Mouse (Mus musculus) kidney, adult 2 months (tissue): ENCODE data around the gene Mdga2.

Experiments used
- CTCF ChIP-seq: fragments of 200-500 bp; conservative IDR thresholded peaks from 2 replicates; pipeline ENCODE4 v1.5.1; 2011; ENCODE audit warnings: low read depth, mild to moderate bottlenecking, control low read depth, low read length, moderate library complexity, mixed read lengths; ENCODE audit not compliant: insufficient read depth, insufficient read length
- POLR2A ChIP-seq: fragments of 200-500 bp; IDR thresholded peaks from one replicate; pipeline ENCODE4 v1.6.1; 2011; ENCODE audit warnings: low read depth, low read length, control low read depth

GRCm38 (mm10) chr12:66707431-66707830, 514.9 kb downstream of the Mdga2 start:
- no peak for TF ChIP-seq CTCF
- TF ChIP-seq POLR2A = no peak
